Mouse (Mus musculus): Measurements from ENCODE around the gene Cdc42ep5. TPM values are rescaled to one million over a fixed set of nuclear protein-coding genes. Genes with fewer than 3 reads are reported as not detected.
A peak's percentile ranks its signal among the peaks of the same experiment; 100 is the strongest.

The Cdc42ep5 gene
- polyA plus RNA-seq, 1 experiment, result 26.5 TPM

DNA sequence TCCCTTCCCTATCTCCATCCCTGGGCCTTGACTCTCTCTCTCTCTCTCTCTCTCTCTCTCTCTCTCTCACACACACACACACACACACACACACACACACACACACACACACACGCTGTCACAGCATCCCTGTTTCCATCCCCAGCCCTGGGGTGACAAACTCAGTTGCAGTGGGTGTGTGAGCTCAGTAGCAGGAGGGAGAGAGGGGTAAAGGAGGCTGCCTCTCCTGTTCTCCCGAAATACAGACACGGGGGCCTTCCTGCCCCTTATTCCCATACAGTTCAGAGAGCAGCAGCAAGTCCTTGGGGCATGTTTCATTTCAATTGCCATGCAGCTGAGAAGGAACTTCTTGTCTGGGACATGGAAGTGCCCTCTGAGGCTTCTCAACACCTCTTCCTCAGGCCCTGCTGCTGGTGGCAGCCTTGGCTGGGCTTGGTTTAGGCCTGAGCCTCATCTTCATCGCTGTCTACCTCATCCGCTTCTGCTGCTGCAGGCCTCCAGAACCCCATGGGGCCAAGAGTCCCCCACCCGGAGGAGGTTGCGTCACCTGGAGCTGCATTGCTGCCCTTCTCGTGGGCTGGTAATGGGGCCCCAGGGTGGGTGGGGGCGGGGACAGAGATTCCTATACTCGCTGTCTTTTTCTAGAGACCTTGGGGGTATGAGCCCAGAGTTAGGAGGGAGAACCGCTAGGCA is 42.4 kb downstream of the Cdc42ep5 start:
- no peaks in the 10 kb centered on the region for H3K4me1 ChIP-seq (ENCODE audit: control insufficient read depth, insufficient read depth, low read length)
- no peak overlapping the region for H3K27ac ChIP-seq (ENCODE audit: insufficient read depth, low read length)
- no peak for TF ChIP-seq CTCF (IDR thresholded peaks at IDR 0.05; ENCODE audit: borderline replicate concordance, insufficient read depth, low read length)
- TF ChIP-seq POLR2A (IDR thresholded peaks at IDR 0.05; ENCODE audit: low read depth, low read length), result no peak
- H3K4me3 ChIP-seq (ENCODE audit: insufficient read depth, low read length), result no peak overlapping the region

DNA sequence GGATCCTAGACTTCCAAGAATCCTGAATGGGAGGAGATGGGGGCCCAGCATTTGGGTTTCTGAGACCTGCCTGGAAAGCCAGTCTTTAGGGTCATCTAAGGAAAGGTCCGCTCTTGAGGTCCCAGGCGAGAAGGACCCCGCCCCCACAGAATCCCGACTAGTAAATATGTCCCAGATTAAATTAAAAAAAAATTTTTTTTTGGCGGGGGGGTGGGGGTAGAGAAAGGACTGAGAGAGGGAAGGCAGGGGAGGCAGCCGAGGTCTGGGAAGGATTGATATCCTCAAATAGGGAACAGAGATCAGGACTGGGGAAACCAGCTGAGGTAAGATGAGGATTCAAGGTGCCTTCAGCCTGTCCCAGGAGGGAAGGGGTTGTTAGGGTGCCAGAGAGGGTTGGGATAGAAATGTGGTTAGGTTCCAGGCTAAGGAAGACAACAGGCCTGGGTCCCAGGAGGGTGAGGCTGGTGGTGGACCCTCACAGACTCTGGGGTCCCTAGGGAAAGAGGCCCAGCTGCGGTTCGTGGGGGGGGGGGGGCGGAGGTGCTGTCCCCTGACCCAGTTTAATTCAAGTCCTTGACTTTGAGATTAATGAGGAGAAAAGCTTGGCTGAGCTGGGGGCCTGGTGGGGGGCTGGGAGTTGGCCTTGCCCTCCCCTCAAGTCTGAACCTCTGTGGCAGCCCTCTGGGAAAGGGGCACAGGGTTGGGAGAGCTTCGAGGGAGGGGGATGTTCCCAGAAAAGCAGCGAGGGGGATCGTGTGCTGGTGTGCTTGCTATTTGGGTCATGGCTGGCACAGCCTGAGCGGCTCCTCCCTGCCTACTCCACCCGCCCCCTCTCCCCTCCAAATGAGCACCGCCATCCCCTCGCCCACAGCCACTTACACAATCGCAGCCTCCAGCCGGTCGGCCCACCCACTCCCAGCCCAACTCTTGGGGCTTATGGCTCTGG is 44.4 kb downstream of the Cdc42ep5 start:
- H3K27ac ChIP-seq (ENCODE audit: insufficient read depth, low read length), result no peak overlapping the region
- H3K4me1 ChIP-seq (ENCODE audit: control insufficient read depth, insufficient read depth, low read length), result no peaks in the 10 kb centered on the region
- H3K4me3 ChIP-seq (ENCODE audit: insufficient read depth, low read length), result no peak overlapping the region
- TF ChIP-seq POLR2A (IDR thresholded peaks at IDR 0.05; ENCODE audit: low read depth, low read length), result no peak
- no peak for TF ChIP-seq CTCF (IDR thresholded peaks at IDR 0.05; ENCODE audit: borderline replicate concordance, insufficient read depth, low read length)

DNA sequence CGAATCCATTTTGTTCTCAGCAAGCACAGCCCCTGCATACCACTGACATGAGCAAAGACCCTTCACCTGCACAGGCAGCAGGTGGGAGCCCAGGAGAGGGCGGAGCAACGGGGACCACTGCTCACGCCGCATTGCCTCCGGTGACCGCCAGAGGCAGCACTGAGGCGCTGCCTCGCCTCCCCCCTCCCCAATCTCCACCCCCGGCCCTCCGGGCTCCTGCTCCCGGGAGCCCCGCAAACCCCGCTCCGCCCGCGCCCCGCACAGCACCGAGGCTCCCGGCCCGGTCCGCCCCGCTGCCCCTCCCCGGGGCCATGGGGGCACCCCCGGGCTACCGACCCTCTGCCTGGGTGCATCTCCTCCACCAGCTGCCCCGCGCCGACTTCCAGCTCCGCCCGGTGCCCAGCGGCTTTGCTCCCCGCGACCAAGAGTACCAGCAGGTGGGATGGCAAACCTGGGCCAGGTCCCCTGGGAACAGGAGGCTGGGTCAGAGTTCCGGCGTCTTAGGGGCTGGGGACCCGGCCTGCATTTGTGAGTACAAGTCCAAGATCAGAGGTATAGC is 45.2 kb downstream of the Cdc42ep5 start, which contains the start of gene Ttyh1:
Ttyh1 (plus strand) TSS at position 65 of the 559 bp plus-strand sequence.
- TF ChIP-seq CTCF (IDR thresholded peaks at IDR 0.05; ENCODE audit: borderline replicate concordance, insufficient read depth, low read length), result peak; percentile 34; the same call in 1 of the 2 replicates
- no peak for TF ChIP-seq POLR2A (IDR thresholded peaks at IDR 0.05; ENCODE audit: low read depth, low read length)
- no peak within 1 kb of the TSS for H3K4me3 ChIP-seq (ENCODE audit: insufficient read depth, low read length)
- H3K27ac ChIP-seq (ENCODE audit: insufficient read depth, low read length), result no peak within 1 kb of the TSS
- no peaks in the 10 kb centered on the region for H3K4me1 ChIP-seq (ENCODE audit: control insufficient read depth, insufficient read depth, low read length)

DNA sequence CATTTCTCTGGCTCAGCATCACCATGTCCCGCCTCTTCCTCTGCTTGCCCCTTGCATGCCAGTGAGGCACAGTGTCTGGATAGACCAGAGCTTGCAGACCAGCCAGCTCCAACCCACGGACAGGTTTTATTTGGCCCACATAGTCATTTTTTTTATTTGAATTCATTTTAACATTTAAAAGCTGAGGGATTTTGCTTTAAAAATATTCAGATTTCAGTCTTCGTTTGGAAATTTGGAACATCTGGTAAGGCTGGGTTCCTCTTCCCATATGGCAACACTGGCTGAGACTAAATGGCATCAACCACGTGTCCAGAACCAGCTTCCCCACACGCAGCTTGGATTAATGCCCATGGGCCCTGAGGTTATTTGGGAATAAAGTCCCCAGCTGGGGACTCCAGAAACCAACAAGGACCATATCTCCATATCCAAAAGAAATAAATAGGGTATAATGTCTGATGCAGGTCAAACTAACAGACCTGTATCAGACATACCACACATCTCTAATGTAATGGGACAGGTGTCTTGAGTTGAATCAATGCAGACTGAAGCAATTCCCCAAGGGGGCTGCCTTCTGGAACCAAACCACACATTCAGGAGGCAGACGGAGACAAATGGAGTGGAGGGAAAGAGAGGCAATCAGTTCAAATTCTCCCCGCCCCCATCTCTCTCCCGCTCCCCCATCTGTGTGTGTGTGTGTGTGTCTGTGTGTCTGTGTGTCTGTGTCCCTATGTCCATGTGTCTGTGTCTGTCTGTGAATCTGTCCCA is 47.4 kb downstream of the Cdc42ep5 start:
- no peak for TF ChIP-seq POLR2A (IDR thresholded peaks at IDR 0.05; ENCODE audit: low read depth, low read length)
- TF ChIP-seq CTCF (IDR thresholded peaks at IDR 0.05; ENCODE audit: borderline replicate concordance, insufficient read depth, low read length), result no peak

DNA sequence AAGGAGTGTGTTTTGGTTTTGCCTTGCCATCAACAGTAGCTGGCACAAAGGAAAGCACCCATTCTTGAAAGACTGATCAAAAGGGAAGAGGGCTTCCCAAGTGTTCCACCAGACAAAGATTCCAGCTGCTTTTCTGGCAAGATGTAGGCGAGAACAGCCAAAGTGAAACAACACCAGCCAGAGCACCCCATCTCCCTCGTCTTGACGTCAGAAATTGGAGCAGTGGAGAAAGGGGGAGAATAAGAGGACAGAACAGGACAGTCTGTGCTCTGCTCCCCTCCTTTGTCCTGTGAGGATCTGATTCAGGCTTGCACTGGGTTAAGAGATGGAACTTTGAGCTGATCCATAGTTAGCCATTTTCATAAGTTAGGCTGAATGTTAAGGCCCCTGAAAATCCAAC is 52.9 kb downstream of the Cdc42ep5 start:
- H3K4me3 ChIP-seq (ENCODE audit: insufficient read depth, low read length), result no peak overlapping the region
- no peak overlapping the region for H3K27ac ChIP-seq (ENCODE audit: insufficient read depth, low read length)
- no peaks in the 10 kb centered on the region for H3K4me1 ChIP-seq (ENCODE audit: control insufficient read depth, insufficient read depth, low read length)
- no peak for TF ChIP-seq CTCF (IDR thresholded peaks at IDR 0.05; ENCODE audit: borderline replicate concordance, insufficient read depth, low read length)
- no peak for TF ChIP-seq POLR2A (IDR thresholded peaks at IDR 0.05; ENCODE audit: low read depth, low read length)

More for the DNA sequence above, 47.4 kb downstream of the Cdc42ep5 start:
- H3K4me3 ChIP-seq (ENCODE audit: insufficient read depth, low read length), result no peak overlapping the region
- H3K27ac ChIP-seq (ENCODE audit: insufficient read depth, low read length), result no peak overlapping the region
- H3K4me1 ChIP-seq (ENCODE audit: control insufficient read depth, insufficient read depth, low read length), result no peaks in the 10 kb centered on the region

DNA sequence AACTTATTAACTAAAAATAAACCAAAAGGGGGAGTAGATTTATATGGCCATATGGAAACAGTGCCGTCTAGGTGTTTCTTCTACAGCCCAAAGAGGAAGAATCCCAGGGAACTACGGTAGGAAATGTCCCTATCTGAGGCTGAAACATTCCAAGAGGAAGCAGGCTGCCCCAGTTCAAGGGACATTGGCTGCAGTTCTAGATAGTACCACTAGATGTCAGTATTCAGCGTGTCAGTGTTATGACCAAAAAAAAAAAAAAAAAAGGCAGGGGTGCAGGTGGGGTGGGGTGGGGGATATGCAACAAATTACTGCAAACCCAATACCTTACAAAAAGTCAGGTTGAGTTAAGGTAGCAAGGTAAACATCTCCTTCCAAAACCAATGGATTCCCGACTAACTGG is 61.2 kb downstream of the Cdc42ep5 start:
- Histone ChIP-seq H3K27ac (ENCODE audit: insufficient read depth, low read length) (no peak overlapping the region), H3K4me1 (ENCODE audit: control insufficient read depth, insufficient read depth, low read length) (peaks cover 4% of the 10 kb centered on the region), H3K4me3 (ENCODE audit: insufficient read depth, low read length) (no peak overlapping the region)
- no peak for TF ChIP-seq POLR2A (IDR thresholded peaks at IDR 0.05; ENCODE audit: low read depth, low read length)
- TF ChIP-seq CTCF (IDR thresholded peaks at IDR 0.05; ENCODE audit: borderline replicate concordance, insufficient read depth, low read length), result 0 out of 2 replicates have a peak, but pooled peaks have one; percentile 18

Other genes with a start within 250 kb of the Cdc42ep5 start
- gene Lilra6, start 249.4 kb downstream of the Cdc42ep5 start, polyA plus RNA-seq (2011; ENCODE audit: insufficient read length, low read depth, missing spikeins), result not detected in 2 replicates
- gene Lair1, start 101.7 kb downstream of the Cdc42ep5 start, polyA plus RNA-seq (2011; ENCODE audit: insufficient read length, low read depth, missing spikeins), result 0.65 TPM in 1 of 2 replicates, not detected in the other
- 0.94 and 1.9 TPM in 2 replicates for gene Ttyh1, start 45.5 kb downstream of the Cdc42ep5 start, polyA plus RNA-seq (2011; ENCODE audit: insufficient read length, low read depth, missing spikeins)
- gene Leng8, start 27.8 kb downstream of the Cdc42ep5 start, polyA plus RNA-seq (2011; ENCODE audit: insufficient read length, low read depth, missing spikeins), result 62.7 and 81.4 TPM in 2 replicates
- gene Leng9, start 14.5 kb downstream of the Cdc42ep5 start, polyA plus RNA-seq (2011; ENCODE audit: insufficient read length, low read depth, missing spikeins), result 2.3 and 2.5 TPM in 2 replicates
- not detected in 2 replicates for gene Lilra5, start 72.9 kb upstream of the Cdc42ep5 start, polyA plus RNA-seq (2011; ENCODE audit: insufficient read length, low read depth, missing spikeins)
- not detected in 2 replicates for gene Ncr1, start 172.9 kb upstream of the Cdc42ep5 start, polyA plus RNA-seq (2011; ENCODE audit: insufficient read length, low read depth, missing spikeins)
- gene Gp6, start 232.9 kb upstream of the Cdc42ep5 start, polyA plus RNA-seq (2011; ENCODE audit: insufficient read length, low read depth, missing spikeins), result not detected in 2 replicates

Measured in embryonic fibroblast, embryonic 13.5 days (primary cell).